Mouse (Mus musculus) heart, embryonic 10.5 days (tissue): ENCODE data around the gene Galnt6. TPM values are rescaled to one million over a fixed set of nuclear protein-coding genes. Genes with fewer than 3 reads are reported as not detected.

ENCODE experiments used
- DNase-seq: peaks from one replicate; pipeline ENCODE4 v3.0.0-alpha.2; 2017; ENCODE audit warnings: low spot score
- H3K27ac ChIP-seq: fragments of 300-500 bp; sonication (generic); 2 replicates; pipeline ENCODE4 v1.5.1; 2016; ENCODE audit warnings: mild to moderate bottlenecking
- H3K27me3 ChIP-seq: fragments of 300-500 bp; sonication (generic); 2 replicates; pipeline ENCODE4 v1.6.1; 2016; ENCODE audit warnings: mild to moderate bottlenecking; ENCODE audit not compliant: poor library complexity, insufficient read depth, severe bottlenecking
- H3K36me3 ChIP-seq: fragments of 300-500 bp; sonication (generic); 2 replicates; pipeline ENCODE4 v1.6.1; 2016; ENCODE audit warnings: mild to moderate bottlenecking, moderate library complexity
- H3K4me1 ChIP-seq: fragments of 300-500 bp; sonication (generic); 2 replicates; pipeline ENCODE4 v1.6.1; 2016; ENCODE audit warnings: mild to moderate bottlenecking
- H3K4me3 ChIP-seq: fragments of 300-500 bp; sonication (generic); 2 replicates; pipeline ENCODE4 v1.5.1; 2016; ENCODE audit warnings: mild to moderate bottlenecking, moderate library complexity
- H3K9me3 ChIP-seq: fragments of 300-500 bp; sonication (generic); 2 replicates; pipeline ENCODE4 v1.6.1; 2016; ENCODE audit warnings: mild to moderate bottlenecking, moderate library complexity
- WGBS: fragments of 180-500 bp; shearing (Covaris S2); methylation state at CpG from one replicate; pipeline ENCODE4 v1.1.7; 2016; 5-methylcytosine and 5-hydroxymethylcytosine counted together
- polyA plus RNA-seq: library from polyadenylated mRNA; unstranded; fragments of >200 nt; fragmentation: Nextera tagmentation; extraction: Ambion mirVana; gene quantifications from 2 replicates; pipeline ENCODE4 v1.2.1, GENCODE M21; 2016

Gene Galnt6
- polyA plus RNA-seq, 1 experiment from 2014 or later: 0.18 TPM

GRCm38 (mm10) chr15:100708433-100709078 lies 20.6 kb downstream of the Galnt6 start:
- H3K4me1 ChIP-seq: peaks cover 33% of the 10 kb centered on the region
- no peak overlapping the region for H3K27ac ChIP-seq
- no peaks in the 10 kb centered on the region for H3K9me3 ChIP-seq
- DNase-seq: no peak
- peaks cover 19% of the 10 kb centered on the region for H3K27me3 ChIP-seq
- H3K36me3 ChIP-seq: no peaks in the 10 kb centered on the region
- H3K4me3 ChIP-seq: no peak overlapping the region
- WGBS: 71% methylated on average over 8 of the region's 8 CpGs

DNA sequence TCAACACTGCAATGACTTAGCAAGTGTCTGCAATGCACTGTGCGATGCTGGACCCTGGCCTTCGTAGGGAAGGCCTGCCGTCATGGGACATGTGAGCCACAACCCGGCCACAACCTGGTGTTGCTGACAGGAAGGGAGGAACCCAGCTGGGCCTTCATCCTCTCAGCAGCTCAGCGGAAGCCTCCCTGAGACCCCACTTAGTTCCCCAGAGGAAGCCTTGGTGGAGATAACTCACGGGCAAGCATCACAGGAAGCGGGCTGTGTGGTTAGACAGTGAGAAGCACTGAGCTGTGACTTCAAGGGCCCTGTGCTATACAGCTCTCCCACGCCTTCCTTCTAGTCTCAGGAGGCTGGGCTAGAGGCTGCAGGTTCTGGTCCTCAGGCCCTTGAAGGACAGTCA lies 22.9 kb downstream of the Galnt6 start:
- H3K4me3 ChIP-seq: no peak overlapping the region
- peaks cover 37% of the 10 kb centered on the region for H3K27me3 ChIP-seq
- H3K9me3 ChIP-seq: no peaks in the 10 kb centered on the region
- DNase-seq: no peak
- H3K36me3 ChIP-seq: no peaks in the 10 kb centered on the region
- 43% methylated on average over 8 of the region's 8 CpGs for WGBS
- H3K4me1 ChIP-seq: peaks cover 28% of the 10 kb centered on the region
- no peak overlapping the region for H3K27ac ChIP-seq

DNA sequence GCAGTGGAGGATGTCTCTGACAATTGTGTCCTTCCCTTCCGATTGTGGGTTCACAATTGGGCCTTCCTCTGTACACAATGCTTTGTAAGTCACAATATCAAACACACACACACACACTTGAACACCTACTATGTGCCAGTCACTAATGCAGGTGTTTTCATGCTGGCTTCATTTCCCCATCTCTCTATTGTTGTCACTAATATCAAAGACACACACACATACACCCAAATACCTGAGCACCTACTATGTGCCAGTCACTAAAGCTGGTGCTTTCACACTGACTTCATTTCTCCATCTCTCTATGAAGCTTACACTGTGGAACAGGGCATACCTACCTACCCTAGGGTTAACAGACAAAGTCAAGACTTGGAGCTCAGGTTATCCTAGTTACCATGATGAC lies 23.8 kb downstream of the Galnt6 start:
- no peak for DNase-seq
- 96% methylated on average over 1 of the region's 1 CpGs for WGBS
- Histone ChIP-seq H3K4me3 (no peak overlapping the region), H3K9me3 (no peaks in the 10 kb centered on the region), H3K4me1 (peaks cover 30% of the 10 kb centered on the region), H3K27ac (no peak overlapping the region), H3K36me3 (no peaks in the 10 kb centered on the region), H3K27me3 (peaks cover 46% of the 10 kb centered on the region)

DNA sequence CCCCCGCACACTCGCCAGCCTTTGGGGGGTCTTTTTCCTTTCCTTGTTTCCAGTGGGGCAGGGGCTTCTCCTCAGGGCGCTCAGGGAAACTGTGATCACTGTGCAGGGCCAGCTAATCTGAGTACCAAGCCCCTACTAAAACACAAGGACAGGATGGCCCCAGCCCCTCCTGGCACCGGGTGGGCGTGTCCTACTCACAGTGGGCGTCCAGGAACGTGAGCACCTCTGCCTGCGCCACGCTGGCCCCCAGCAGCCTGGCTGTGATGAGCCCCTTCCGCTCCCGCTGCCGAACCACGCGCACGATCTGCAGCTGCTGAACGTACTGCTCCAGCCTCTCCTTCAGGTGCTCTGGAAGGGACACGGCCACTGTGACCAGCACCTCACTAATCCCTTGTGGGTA lies 25.3 kb downstream of the Galnt6 start:
- no peak overlapping the region for H3K27ac ChIP-seq
- peak overlapping the region; percentile 46 for H3K4me3 ChIP-seq
- peaks cover 47% of the 10 kb centered on the region for H3K27me3 ChIP-seq
- 6% methylated on average over 17 of the region's 17 CpGs for WGBS
- no peaks in the 10 kb centered on the region for H3K9me3 ChIP-seq
- no peaks in the 10 kb centered on the region for H3K36me3 ChIP-seq
- H3K4me1 ChIP-seq: peaks cover 30% of the 10 kb centered on the region
- no peak for DNase-seq

DNA sequence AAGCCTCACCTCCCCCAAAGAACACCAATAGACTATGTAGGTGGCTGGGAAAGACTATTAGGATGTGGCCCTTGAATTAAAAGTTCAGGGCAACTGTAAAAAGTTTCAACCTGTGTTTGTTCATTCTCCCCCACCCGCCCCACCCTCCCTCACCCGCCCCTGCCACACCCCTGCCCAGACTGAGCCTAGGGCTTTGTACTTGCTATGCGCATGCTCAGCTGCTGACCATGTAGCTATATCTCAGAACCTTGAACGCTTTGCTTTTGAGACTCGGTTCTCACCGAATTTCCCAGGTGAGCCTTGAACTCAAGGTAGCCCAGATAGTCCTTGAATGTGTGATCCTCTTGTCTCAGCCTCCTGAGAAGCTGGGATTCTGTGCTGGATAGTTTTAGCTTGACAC lies 27.3 kb downstream of the Galnt6 start:
- WGBS: 70% methylated on average over 6 of the region's 6 CpGs
- DNase-seq: no peak
- no peaks in the 10 kb centered on the region for H3K9me3 ChIP-seq

GRCm38 (mm10) chr15:100701108-100701507 lies 28.1 kb downstream of the Galnt6 start:
- Histone ChIP-seq H3K27me3 (peaks cover 68% of the 10 kb centered on the region), H3K9me3 (no peaks in the 10 kb centered on the region), H3K4me1 (peaks cover 30% of the 10 kb centered on the region), H3K36me3 (no peaks in the 10 kb centered on the region), H3K27ac (no peak overlapping the region), H3K4me3 (no peak overlapping the region)
- no peak for DNase-seq
- 58% methylated on average over 10 of the region's 10 CpGs for WGBS

More for the DNA sequence above, 27.3 kb downstream of the Galnt6 start:
- peaks cover 35% of the 10 kb centered on the region for H3K4me1 ChIP-seq
- no peak overlapping the region for H3K4me3 ChIP-seq
- no peaks in the 10 kb centered on the region for H3K36me3 ChIP-seq
- no peak overlapping the region for H3K27ac ChIP-seq
- H3K27me3 ChIP-seq: peaks cover 64% of the 10 kb centered on the region

DNA sequence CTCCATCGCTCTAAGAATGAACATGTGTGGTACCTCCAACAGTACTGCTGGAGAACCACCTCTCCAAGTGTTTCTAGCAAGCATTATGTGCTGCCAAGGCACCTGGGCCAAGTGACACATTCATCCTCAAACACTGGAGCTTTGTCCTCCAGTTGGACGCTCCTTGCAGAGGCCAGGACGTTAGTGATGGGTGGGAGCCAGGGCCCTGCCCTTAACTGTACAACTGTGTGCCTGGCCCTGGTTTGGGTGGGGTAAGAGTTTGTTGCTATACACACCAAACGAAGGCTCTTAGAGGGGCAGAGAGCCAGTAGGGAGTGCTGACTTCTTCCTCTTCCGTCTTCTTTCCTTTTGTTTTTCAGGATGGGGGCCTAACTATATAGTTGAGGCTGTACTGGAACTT lies 28.8 kb downstream of the Galnt6 start:
- Histone ChIP-seq H3K36me3 (no peaks in the 10 kb centered on the region), H3K27ac (no peak overlapping the region), H3K4me1 (peaks cover 27% of the 10 kb centered on the region), H3K4me3 (no peak overlapping the region), H3K9me3 (no peaks in the 10 kb centered on the region), H3K27me3 (peaks cover 68% of the 10 kb centered on the region)
- WGBS: 75% methylated on average over 5 of the region's 5 CpGs
- DNase-seq: no peak

DNA sequence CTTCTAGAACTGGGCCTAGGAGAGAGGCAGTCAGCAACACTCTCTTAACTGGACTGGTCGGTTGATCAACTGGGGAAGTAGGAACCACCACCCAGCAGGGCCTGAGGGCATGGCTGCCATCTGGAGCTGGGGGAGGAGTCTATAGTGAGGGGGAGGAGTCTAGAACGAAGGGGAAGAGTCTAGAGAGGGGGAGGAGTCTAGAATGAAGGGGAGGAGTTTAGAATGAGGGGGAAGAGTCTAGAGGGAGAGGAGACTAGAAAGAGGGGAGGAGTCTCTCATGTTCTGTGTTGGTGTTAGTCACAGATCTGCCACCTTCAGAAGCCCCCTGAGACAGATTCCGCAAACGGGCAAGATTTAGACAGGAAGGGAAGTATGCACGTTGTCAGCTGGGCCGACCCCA lies 29.8 kb downstream of the Galnt6 start:
- no peak for DNase-seq
- WGBS: 70% methylated on average over 6 of the region's 6 CpGs
- Histone ChIP-seq H3K4me1 (peaks cover 26% of the 10 kb centered on the region), H3K27ac (no peak overlapping the region), H3K27me3 (peaks cover 68% of the 10 kb centered on the region), H3K36me3 (no peaks in the 10 kb centered on the region), H3K9me3 (no peaks in the 10 kb centered on the region), H3K4me3 (no peak overlapping the region)

DNA sequence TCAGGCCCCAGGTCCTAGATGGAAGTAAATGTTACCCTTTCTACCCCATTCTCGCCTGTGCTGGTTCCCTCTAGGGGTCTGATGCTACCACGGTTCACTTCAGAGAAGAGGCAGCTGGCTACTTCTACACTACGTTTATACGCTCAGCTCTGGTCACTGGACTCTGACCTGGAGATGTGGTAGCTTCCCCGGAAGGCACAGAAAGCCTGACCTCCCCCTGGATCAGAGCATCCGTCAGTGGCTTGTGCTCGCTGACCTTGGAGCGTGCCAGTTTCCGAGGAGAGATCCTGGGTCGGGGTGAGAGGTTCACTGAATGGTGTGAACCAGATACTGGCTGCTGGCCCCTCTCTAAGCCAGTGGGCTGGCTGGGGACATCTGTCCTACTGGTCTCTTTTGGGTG lies 31.1 kb downstream of the Galnt6 start:
- no peak overlapping the region for H3K27ac ChIP-seq
- H3K9me3 ChIP-seq: no peaks in the 10 kb centered on the region
- peaks cover 15% of the 10 kb centered on the region; the same call in 1 of the 2 replicates for H3K4me1 ChIP-seq
- H3K4me3 ChIP-seq: no peak overlapping the region
- WGBS: 75% methylated on average over 10 of the region's 10 CpGs
- H3K36me3 ChIP-seq: no peaks in the 10 kb centered on the region
- peaks cover 63% of the 10 kb centered on the region for H3K27me3 ChIP-seq
- DNase-seq: no peak

GRCm38 (mm10) chr15:100694406-100694805 lies 34.8 kb downstream of the Galnt6 start:
- no peak for DNase-seq
- H3K9me3 ChIP-seq: peaks cover 8% of the 10 kb centered on the region; the same call in 1 of the 2 replicates
- WGBS: 84% methylated on average over 9 of the region's 9 CpGs
- no peak overlapping the region for H3K4me3 ChIP-seq
- H3K36me3 ChIP-seq: peaks cover 2% of the 10 kb centered on the region; the same call in 1 of the 2 replicates
- H3K4me1 ChIP-seq: peaks cover 23% of the 10 kb centered on the region
- H3K27ac ChIP-seq: no peak overlapping the region
- H3K27me3 ChIP-seq: peaks cover 39% of the 10 kb centered on the region

DNA sequence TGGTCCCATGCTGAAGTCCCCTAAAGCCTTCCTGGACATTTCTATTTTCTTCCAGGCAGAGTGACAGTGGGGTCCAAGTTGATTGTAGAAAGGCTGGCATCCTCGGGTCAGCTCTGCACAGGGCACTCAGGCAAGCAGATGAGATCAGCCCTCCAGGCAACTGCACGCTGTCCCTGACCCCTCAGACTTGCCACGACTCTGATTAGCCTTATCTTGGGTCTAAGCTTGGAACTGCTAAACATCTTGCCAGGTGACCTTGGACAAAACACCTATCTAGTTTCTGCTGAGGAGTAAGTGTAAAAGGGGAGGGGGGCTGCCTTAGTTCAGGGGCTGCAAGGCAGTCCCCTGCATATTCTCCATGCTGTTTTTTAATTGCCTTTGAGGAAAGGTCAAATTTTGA lies 37.2 kb downstream of the Galnt6 start:
- H3K36me3 ChIP-seq: peaks cover 2% of the 10 kb centered on the region; the same call in 1 of the 2 replicates
- DNase-seq: no peak
- WGBS: 38% methylated on average over 3 of the region's 3 CpGs

DNA sequence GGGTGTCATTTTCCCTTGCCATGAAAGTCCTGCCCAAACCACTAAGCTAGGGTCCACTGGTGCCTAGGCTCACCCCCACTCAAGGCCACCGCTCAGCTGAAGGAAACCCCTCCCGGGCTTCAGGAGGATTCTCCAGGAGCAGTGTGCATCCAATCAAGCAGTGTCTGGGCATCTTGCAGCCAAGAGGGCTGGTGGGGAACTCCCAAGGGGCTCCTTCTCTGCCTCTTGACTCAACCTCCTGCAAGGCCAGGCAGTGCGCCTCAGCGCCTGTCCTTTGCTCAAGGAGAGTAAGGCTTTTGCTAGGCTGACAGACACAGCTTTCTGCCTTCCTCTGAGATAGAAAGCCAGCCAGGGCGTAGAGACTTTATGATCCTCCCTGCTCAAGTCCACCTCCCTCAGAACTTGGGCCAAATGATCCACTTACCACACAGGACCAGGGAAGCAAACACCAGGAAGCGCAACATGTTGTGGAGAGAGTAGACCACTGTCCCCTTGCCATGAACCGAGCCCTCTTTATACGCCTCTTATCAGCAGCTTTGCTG lies 41.7 kb downstream of the Galnt6 start, which contains the start of gene Cela1:
Gene Cela1, minus strand, starts transcription at position 492 of the 542 bp plus-strand sequence.
- 67% methylated on average over 8 of the region's 8 CpGs for WGBS
- H3K27me3 ChIP-seq: 0 out of 2 replicates have a peak, but pooled peaks cover 14% of the 10 kb centered on the region
- H3K27ac ChIP-seq: no peak within 1 kb of the TSS
- H3K9me3 ChIP-seq: peaks cover 8% of the 10 kb centered on the region; the same call in 1 of the 2 replicates
- H3K36me3 ChIP-seq: peaks cover 2% of the 10 kb centered on the region; the same call in 1 of the 2 replicates
- H3K4me3 ChIP-seq: no peak within 1 kb of the TSS
- peaks cover 27% of the 10 kb centered on the region for H3K4me1 ChIP-seq
- DNase-seq: no peak

More for the DNA sequence above, 37.2 kb downstream of the Galnt6 start:
- peaks cover 8% of the 10 kb centered on the region; the same call in 1 of the 2 replicates for H3K9me3 ChIP-seq
- H3K4me3 ChIP-seq: no peak overlapping the region
- H3K27ac ChIP-seq: 0 out of 2 replicates have a peak overlapping the region, but pooled peaks have one; percentile 11
- H3K27me3 ChIP-seq: peaks cover 18% of the 10 kb centered on the region
- H3K4me1 ChIP-seq: peaks cover 23% of the 10 kb centered on the region

DNA sequence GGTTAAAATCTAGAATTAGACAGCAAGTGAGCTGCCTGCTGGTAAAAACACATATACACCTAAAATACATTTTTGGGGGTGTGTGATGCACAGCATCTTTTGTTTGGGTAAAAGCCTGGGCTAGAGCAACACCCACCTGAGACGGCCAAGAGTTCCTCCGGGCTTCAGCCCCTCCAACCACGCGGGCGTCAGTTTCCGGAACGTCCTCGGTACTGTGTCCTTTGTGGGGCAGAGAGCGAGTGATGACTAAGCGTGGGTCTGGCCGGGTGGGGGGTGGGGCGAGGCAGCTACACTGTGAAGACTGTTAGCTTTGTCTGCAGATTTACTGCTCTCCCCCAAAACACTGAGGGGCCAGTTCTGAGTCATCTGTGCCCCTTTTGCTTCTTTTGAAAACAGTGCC lies 42.2 kb downstream of the Galnt6 start:
- Histone ChIP-seq H3K4me3 (no peak overlapping the region), H3K27ac (no peak overlapping the region), H3K27me3 (0 out of 2 replicates have a peak, but pooled peaks cover 14% of the 10 kb centered on the region), H3K36me3 (peaks cover 2% of the 10 kb centered on the region; the same call in 1 of the 2 replicates), H3K4me1 (peaks cover 22% of the 10 kb centered on the region), H3K9me3 (peaks cover 8% of the 10 kb centered on the region; the same call in 1 of the 2 replicates)
- DNase-seq: no peak
- 47% methylated on average over 12 of the region's 12 CpGs for WGBS
